In genomic region chr2:27770205-27770604, GRCm38 (mm10) we compare ENCODE assay signal across 9 mouse cellular contexts.
A peak's percentile ranks its signal among the peaks of the same experiment; 100 is the strongest.
DNase-seq lines count a peak whose midpoint lies in the region; ATAC-seq and TF ChIP-seq lines count a peak whose summit lies in the region.
"Had no signal": no experiment of that assay in that cellular context is flagged by ENCODE, and none has a peak within 500 bp of the region (broad histone marks: within the 10 kb centered on the region; RNA-seq: fewer than 3 reads in every experiment).

No protein-coding gene starts in this region.

- no peak overlapping the region for H3K9ac ChIP-seq in midbrain, postnatal 0 days (replicated peaks; ENCODE audit: low read length, poor library complexity, severe bottlenecking)
- H3K9ac ChIP-seq: embryonic facial prominence, embryonic 13.5 days had no signal

- H3K4me1 ChIP-seq in embryonic facial prominence, embryonic 10.5 days: peaks cover 73% of the 10 kb centered on the region
- 0 out of 2 replicates have a peak, but pooled peaks cover 3% of the 10 kb centered on the region for H3K4me1 ChIP-seq in midbrain, postnatal 0 days (ENCODE audit: insufficient read depth, low read length)

- ATAC-seq in midbrain, postnatal 0 days (ENCODE audit: low FRiP score): no peak
- ATAC-seq in erythroblast, adult 5-6 weeks (replicated peaks; ENCODE audit: low FRiP score, poor library complexity, severe bottlenecking): no peak

- intact Hi-C loops in gastrocnemius, postnatal 14 days (cut with DNase I; ENCODE audit: low total_unique reads): loop anchor here (5.0 kb wide), 2 partner anchors 117 to 202 kb away; partner anchors contain the start of gene Col5a1
- intact Hi-C loops in left cerebral cortex, postnatal 25 days (cut with DNase I): loop anchor here (1.0 to 5.0 kb wide), 4 partner anchors 147 to 649 kb away; no protein-coding TSS in a partner anchor

- H3K27ac ChIP-seq in embryonic facial prominence, embryonic 10.5 days (replicated peaks): no peak overlapping the region
- H3K27ac ChIP-seq in midbrain, postnatal 0 days (ENCODE audit: low read depth, low read length): no peak overlapping the region
- H3K27ac ChIP-seq: embryonic facial prominence, embryonic 13.5 days had no signal

- 4% methylated on average over 4 of the region's 4 CpGs for WGBS in embryonic facial prominence, embryonic 10.5 days
- WGBS in midbrain, postnatal 0 days: 6% methylated on average over 4 of the region's 4 CpGs

- DNase-seq in gastrocnemius, postnatal 14 days: peak; percentile 66
- DNase-seq in gastrocnemius, adult 18-20 months (ENCODE audit: low spot score): no peak
- DNase-seq in 416B (ENCODE audit: low read depth): peak; percentile 59
- peak; percentile 66 for DNase-seq in adipocyte (ENCODE audit: low spot score)
- peak; percentile 82 for DNase-seq in embryonic facial prominence, embryonic 10.5 days (ENCODE audit: low spot score)
- peak; percentile 67 to 71 for DNase-seq in left cerebral cortex, postnatal 25 days (ENCODE audit: low spot score in 2 of 2)
- peak; percentile 80 for DNase-seq in midbrain, postnatal 0 days (ENCODE audit: low spot score)

- no peaks in the 10 kb centered on the region for H3K9me3 ChIP-seq in embryonic facial prominence, embryonic 10.5 days
- no peaks in the 10 kb centered on the region for H3K9me3 ChIP-seq in midbrain, postnatal 0 days (ENCODE audit: low read length)
- H3K9me3 ChIP-seq: embryonic facial prominence, embryonic 13.5 days had no signal

- H3K27me3 ChIP-seq in embryonic facial prominence, embryonic 10.5 days (replicated peaks; ENCODE audit: low read depth, poor library complexity, severe bottlenecking): 0 out of 2 replicates have a peak, but pooled peaks cover 7% of the 10 kb centered on the region
- H3K27me3 ChIP-seq in midbrain, postnatal 0 days (ENCODE audit: insufficient read depth, low read length): no peaks in the 10 kb centered on the region
- H3K27me3 ChIP-seq: embryonic facial prominence, embryonic 13.5 days had no signal

- no peak overlapping the region for H3K4me2 ChIP-seq in midbrain, postnatal 0 days (ENCODE audit: low read depth, low read length, poor library complexity, severe bottlenecking)

- H3K36me3 ChIP-seq in embryonic facial prominence, embryonic 10.5 days (replicated peaks): no peaks in the 10 kb centered on the region
- no peaks in the 10 kb centered on the region for H3K36me3 ChIP-seq in midbrain, postnatal 0 days (ENCODE audit: insufficient read depth, low read length)
- H3K36me3 ChIP-seq: embryonic facial prominence, embryonic 13.5 days had no signal

- peak; percentile 91 for TF ChIP-seq CTCF in midbrain, postnatal 0 days (IDR thresholded peaks at IDR 0.05)

- H3K4me3 ChIP-seq in embryonic facial prominence, embryonic 10.5 days: no peak overlapping the region
- H3K4me3 ChIP-seq in midbrain, postnatal 0 days (ENCODE audit: low read depth, low read length): no peak overlapping the region
- H3K4me3 ChIP-seq: embryonic facial prominence, embryonic 13.5 days had no signal
